27 mouse cellular contexts compared by ENCODE assay signal in genomic region chr9:115186402-115186801, GRCm38 (mm10).
A peak's percentile ranks its signal among the peaks of the same experiment; 100 is the strongest.
DNase-seq lines count a peak whose midpoint lies in the region; ATAC-seq and TF ChIP-seq lines count a peak whose summit lies in the region.
"Had no signal": no experiment of that assay in that cellular context is flagged by ENCODE, and none has a peak within 500 bp of the region (broad histone marks: within the 10 kb centered on the region; RNA-seq: fewer than 3 reads in every experiment).

No protein-coding gene starts in this region.

- no peak for TF ChIP-seq POLR2A in lung, adult 2 months (IDR thresholded peaks at IDR 0.05; ENCODE audit: borderline replicate concordance, extremely low read depth, low read depth, low read length)
- no peak for TF ChIP-seq POLR2A in testis, adult 2 months (IDR thresholded peaks at IDR 0.05; ENCODE audit: control insufficient read depth, low read depth, low read length)
- TF ChIP-seq POLR2A in heart, adult 2 months (IDR thresholded peaks at IDR 0.05; ENCODE audit: insufficient read depth, low read depth, low read length), result no peak

- no peak for TF ChIP-seq CTCF in hindbrain, postnatal 0 days (IDR thresholded peaks at IDR 0.05; ENCODE audit: low read depth)
- no peak for TF ChIP-seq CTCF in lung, adult 2 months (IDR thresholded peaks at IDR 0.05; ENCODE audit: insufficient read depth, low read length)
- TF ChIP-seq CTCF in testis, adult 2 months (IDR thresholded peaks at IDR 0.05; ENCODE audit: control insufficient read depth, insufficient read depth, insufficient replicate concordance, low read depth, low read length), result no peak
- no peak for TF ChIP-seq CTCF in heart, adult 2 months (IDR thresholded peaks at IDR 0.05)

- no peak for DNase-seq in hindbrain, postnatal 0 days (ENCODE audit: low spot score)
- no peak for DNase-seq in lung, adult 2 months
- no peak for DNase-seq in testis, postnatal 10 days (ENCODE audit: low spot score)
- DNase-seq in liver, embryonic 11.5 days (ENCODE audit: low spot score), result no peak
- no peak for DNase-seq in heart, adult 2 months
- DNase-seq: adrenal gland, postnatal 14 days; cerebellum, adult 11-12 months; cerebellum, adult 9-11 months; embryo, embryonic 11 days; gastrocnemius, postnatal 14 days; kidney, adult 9 months; kidney, postnatal 25 days; liver; thymus, postnatal 14 days had no signal

- no peak overlapping the region for H3K4me3 ChIP-seq in hindbrain, embryonic 12.5 days
- H3K4me3 ChIP-seq in hindbrain, postnatal 0 days (ENCODE audit: low read length), result no peak overlapping the region
- no peak overlapping the region for H3K4me3 ChIP-seq in lung, embryonic 16.5 days (ENCODE audit: low read length)
- no peak overlapping the region for H3K4me3 ChIP-seq in lung, adult 2 months (replicated peaks; ENCODE audit: extremely low read depth, low read depth, low read length)
- H3K4me3 ChIP-seq in testis, adult 2 months (ENCODE audit: control insufficient read depth, low read depth, low read length), result peak overlapping the region; percentile 18; the same call in 1 of the 2 replicates
- no peak overlapping the region for H3K4me3 ChIP-seq in liver, embryonic 11.5 days (ENCODE audit: low read depth, low read length)
- H3K4me3 ChIP-seq in heart, adult 2 months, result no peak overlapping the region
- H3K4me3 ChIP-seq: embryonic facial prominence, embryonic 12.5 days; forebrain, embryonic 15.5 days; heart, embryonic 10.5 days; heart, embryonic 15.5 days; layer of hippocampus, adult 2 months; liver, embryonic 15.5 days; neural tube, embryonic 12.5 days had no signal

- no peak overlapping the region for H3K9ac ChIP-seq in hindbrain, embryonic 12.5 days
- H3K9ac ChIP-seq in hindbrain, postnatal 0 days (replicated peaks; ENCODE audit: low read length), result no peak overlapping the region
- no peak overlapping the region for H3K9ac ChIP-seq in lung, embryonic 16.5 days (ENCODE audit: low read length)
- H3K9ac ChIP-seq in liver, embryonic 11.5 days (ENCODE audit: low read depth, low read length), result no peak overlapping the region
- H3K9ac ChIP-seq in heart, adult 2 months (ENCODE audit: low read depth, low read length), result no peak overlapping the region
- H3K9ac ChIP-seq: embryonic facial prominence, embryonic 12.5 days; forebrain, embryonic 15.5 days; heart, embryonic 15.5 days; liver, embryonic 15.5 days; neural tube, embryonic 12.5 days had no signal

- no peak for TF ChIP-seq EP300 in heart, adult 2 months (IDR thresholded peaks at IDR 0.05; ENCODE audit: insufficient read depth, low read depth, low read length)

- peak overlapping the region; percentile 4; the same call in 1 of the 2 replicates for H3K27ac ChIP-seq in hindbrain, embryonic 12.5 days
- H3K27ac ChIP-seq in hindbrain, postnatal 0 days, result no peak overlapping the region
- H3K27ac ChIP-seq in lung, embryonic 16.5 days (ENCODE audit: low read length), result no peak overlapping the region
- H3K27ac ChIP-seq in testis, adult 2 months (ENCODE audit: control insufficient read depth, insufficient read depth, low read depth, low read length), result no peak overlapping the region
- no peak overlapping the region for H3K27ac ChIP-seq in liver, embryonic 11.5 days (ENCODE audit: low read depth, low read length)
- no peak overlapping the region for H3K27ac ChIP-seq in heart, adult 2 months
- H3K27ac ChIP-seq: embryonic facial prominence, embryonic 12.5 days; forebrain, embryonic 15.5 days; heart, embryonic 10.5 days; heart, embryonic 15.5 days; layer of hippocampus, adult 2 months; liver, embryonic 15.5 days; neural tube, embryonic 12.5 days had no signal

- no peaks in the 10 kb centered on the region for H3K27me3 ChIP-seq in hindbrain, embryonic 12.5 days
- no peaks in the 10 kb centered on the region for H3K27me3 ChIP-seq in hindbrain, postnatal 0 days (ENCODE audit: insufficient read depth, low read length)
- H3K27me3 ChIP-seq in lung, embryonic 16.5 days (ENCODE audit: control insufficient read depth, insufficient read depth, low read depth, low read length), result no peaks in the 10 kb centered on the region
- no peaks in the 10 kb centered on the region for H3K27me3 ChIP-seq in testis, adult 2 months (ENCODE audit: control insufficient read depth, insufficient read depth, low read length)
- no peaks in the 10 kb centered on the region for H3K27me3 ChIP-seq in liver, embryonic 11.5 days (replicated peaks; ENCODE audit: control insufficient read depth, insufficient read depth, low read length)
- H3K27me3 ChIP-seq in heart, adult 2 months (ENCODE audit: control insufficient read depth, insufficient read depth, low read length), result no peaks in the 10 kb centered on the region
- H3K27me3 ChIP-seq: embryonic facial prominence, embryonic 12.5 days; forebrain, embryonic 15.5 days; heart, embryonic 15.5 days; liver, embryonic 15.5 days; neural tube, embryonic 12.5 days; Patski had no signal

- no peaks in the 10 kb centered on the region for H3K36me3 ChIP-seq in hindbrain, embryonic 12.5 days
- H3K36me3 ChIP-seq in hindbrain, postnatal 0 days (ENCODE audit: insufficient read depth, low read length), result no peaks in the 10 kb centered on the region
- no peaks in the 10 kb centered on the region for H3K36me3 ChIP-seq in lung, embryonic 16.5 days (ENCODE audit: control insufficient read depth, insufficient read depth, low read length)
- no peaks in the 10 kb centered on the region for H3K36me3 ChIP-seq in testis, adult 2 months (ENCODE audit: control insufficient read depth, insufficient read depth, low read length)
- H3K36me3 ChIP-seq in liver, embryonic 11.5 days (ENCODE audit: control insufficient read depth, insufficient read depth, low read length), result no peaks in the 10 kb centered on the region
- H3K36me3 ChIP-seq in heart, adult 2 months (ENCODE audit: control insufficient read depth, insufficient read depth, low read length), result no peaks in the 10 kb centered on the region
- H3K36me3 ChIP-seq: embryonic facial prominence, embryonic 12.5 days; forebrain, embryonic 15.5 days; heart, embryonic 10.5 days; heart, embryonic 15.5 days; liver, embryonic 15.5 days; neural tube, embryonic 12.5 days had no signal

- H3K4me1 ChIP-seq in hindbrain, embryonic 12.5 days, result 0 out of 2 replicates have a peak, but pooled peaks cover 4% of the 10 kb centered on the region
- H3K4me1 ChIP-seq in hindbrain, postnatal 0 days (ENCODE audit: insufficient read depth, low read length), result no peaks in the 10 kb centered on the region
- H3K4me1 ChIP-seq in lung, embryonic 16.5 days (replicated peaks; ENCODE audit: control insufficient read depth, insufficient read depth, low read length), result peaks cover 6% of the 10 kb centered on the region; the same call in 1 of the 2 replicates
- no peaks in the 10 kb centered on the region; the same call in 1 of the 2 replicates for H3K4me1 ChIP-seq in lung, adult 2 months (ENCODE audit: control insufficient read depth, insufficient read depth, low read length)
- H3K4me1 ChIP-seq in testis, adult 2 months (ENCODE audit: control insufficient read depth, insufficient read depth, low read length), result peaks cover 2% of the 10 kb centered on the region; the same call in 1 of the 2 replicates
- peaks cover 10% of the 10 kb centered on the region for H3K4me1 ChIP-seq in liver, embryonic 11.5 days (replicated peaks; ENCODE audit: control insufficient read depth, insufficient read depth, low read length)
- H3K4me1 ChIP-seq in heart, adult 2 months (ENCODE audit: control insufficient read depth, insufficient read depth, low read length), result no peaks in the 10 kb centered on the region
- H3K4me1 ChIP-seq: embryonic facial prominence, embryonic 12.5 days; forebrain, embryonic 15.5 days had no signal

- no peak overlapping the region for H3K4me2 ChIP-seq in hindbrain, embryonic 12.5 days (replicated peaks)
- H3K4me2 ChIP-seq in hindbrain, postnatal 0 days (ENCODE audit: low read depth, low read length), result no peak overlapping the region
- H3K4me2 ChIP-seq in lung, embryonic 16.5 days (ENCODE audit: low read depth, low read length), result no peak overlapping the region
- no peak overlapping the region for H3K4me2 ChIP-seq in liver, embryonic 11.5 days
- H3K4me2 ChIP-seq: embryonic facial prominence, embryonic 12.5 days; forebrain, embryonic 15.5 days; heart, embryonic 15.5 days; liver, embryonic 15.5 days; neural tube, embryonic 12.5 days had no signal

- WGBS in hindbrain, embryonic 12.5 days, result 69% methylated on average over 11 of the region's 11 CpGs
- WGBS in hindbrain, postnatal 0 days, result 66% methylated on average over 11 of the region's 11 CpGs
- 51% methylated on average over 11 of the region's 11 CpGs for WGBS in lung, embryonic 16.5 days
- whole genome bisulfite sequencing in lung, adult 2 months, result 74% methylated on average over 11 of the region's 11 CpGs
- 74% methylated on average over 11 of the region's 11 CpGs for WGBS in liver, embryonic 11.5 days
- 80% methylated on average over 11 of the region's 11 CpGs for whole genome bisulfite sequencing in heart, adult 2 months

- no peaks in the 10 kb centered on the region for H3K9me3 ChIP-seq in hindbrain, embryonic 12.5 days (replicated peaks)
- H3K9me3 ChIP-seq in hindbrain, postnatal 0 days (ENCODE audit: low read length), result no peaks in the 10 kb centered on the region
- H3K9me3 ChIP-seq in lung, embryonic 16.5 days (ENCODE audit: control insufficient read depth, low read length), result no peaks in the 10 kb centered on the region
- H3K9me3 ChIP-seq in liver, embryonic 11.5 days (ENCODE audit: control insufficient read depth, low read length), result no peaks in the 10 kb centered on the region
- H3K9me3 ChIP-seq: embryonic facial prominence, embryonic 12.5 days; forebrain, embryonic 15.5 days; heart, embryonic 10.5 days; heart, embryonic 15.5 days; liver, embryonic 15.5 days; neural tube, embryonic 12.5 days had no signal

- no peak for ATAC-seq in hindbrain, embryonic 12.5 days (ENCODE audit: low FRiP score)
- ATAC-seq in hindbrain, postnatal 0 days, result no peak
- peak; percentile 69 for ATAC-seq in lung, embryonic 16.5 days (ENCODE audit: low read depth)
- no peak for ATAC-seq in liver, embryonic 11.5 days (replicated peaks; ENCODE audit: low FRiP score)
- ATAC-seq: forebrain, embryonic 15.5 days; intestine, embryonic 16.5 days; midbrain, embryonic 16.5 days; Patski had no signal

- intact Hi-C loops in heart, adult 2 months (cut with DNase I), result no loop called here

- H3K79me2 ChIP-seq in heart, adult 2 months (replicated peaks; ENCODE audit: control insufficient read depth, insufficient read depth, low read length), result no peaks in the 10 kb centered on the region
